Mouse (Mus musculus) heart, adult 2 months (tissue): ENCODE data around the gene Aldoc. TPM values are rescaled to one million over a fixed set of nuclear protein-coding genes. Genes with fewer than 3 reads are reported as not detected.
"Not testable (repeated sequence)": the region's sequence is repeated elsewhere in the genome, so short reads cannot be mapped to it uniquely, and the experiment has no call there.

Experiments used
- DNase-seq, 2 experiments: peaks; one replicate each; pipeline ENCODE4 v3.0.0; 2021
- H3K27ac ChIP-seq: fragments of 200-600 bp; 2 replicates; pipeline ENCODE4 v1.8.1; 2022
- H3K27me3 ChIP-seq: fragments of 200-500 bp; 2 replicates; pipeline ENCODE4 v1.6.1; 2012; ENCODE audit warnings: mild to moderate bottlenecking, low read length, inconsistent platforms, mixed read lengths; ENCODE audit not compliant: control insufficient read depth, insufficient read depth
- H3K36me3 ChIP-seq: fragments of 200-500 bp; 2 replicates; pipeline ENCODE4 v1.6.1; 2012; ENCODE audit warnings: low read length, inconsistent platforms; ENCODE audit not compliant: control insufficient read depth, insufficient read depth
- H3K4me1 ChIP-seq: fragments of 200-500 bp; 2 replicates; pipeline ENCODE4 v1.6.1; 2011; ENCODE audit warnings: low read length; ENCODE audit not compliant: control insufficient read depth, insufficient read depth
- H3K4me3 ChIP-seq: fragments of 200-600 bp; 2 replicates; pipeline ENCODE4 v1.8.1; 2022
- H3K79me2 ChIP-seq: fragments of 200-500 bp; replicated peaks from 2 replicates; pipeline ENCODE4 v1.6.1; 2012; ENCODE audit warnings: mild to moderate bottlenecking, inconsistent platforms, low read length, moderate library complexity, mixed read lengths; ENCODE audit not compliant: control insufficient read depth, insufficient read depth
- H3K9ac ChIP-seq: fragments of 200-500 bp; 2 replicates; pipeline ENCODE4 v1.6.1; 2012; ENCODE audit warnings: low read depth, mild to moderate bottlenecking, control low read depth, inconsistent platforms, low read length, mixed read lengths
- CTCF ChIP-seq: fragments of 200-600 bp; IDR thresholded peaks from 2 replicates; pipeline ENCODE4 v1.8.1; 2022; ENCODE audit warnings: antibody characterized with exemption, mild to moderate bottlenecking, moderate library complexity
- EP300 ChIP-seq: fragments of 200-500 bp; IDR thresholded peaks from 2 replicates; pipeline ENCODE4 v1.6.1; 2011; ENCODE audit warnings: low read depth, low read length, control low read depth; ENCODE audit not compliant: insufficient read depth
- POLR2A ChIP-seq: fragments of 200-500 bp; IDR thresholded peaks from 2 replicates; pipeline ENCODE4 v1.6.1; 2011; ENCODE audit warnings: mild to moderate bottlenecking, low read depth, low read length, control low read depth; ENCODE audit not compliant: insufficient read depth
- WGBS: fragments of 180-500 bp; shearing (Covaris S2); methylation state at CpG from one replicate; pipeline ENCODE4 v1.1.7; 2018; 5-methylcytosine and 5-hydroxymethylcytosine counted together
- intact Hi-C: fragments of 180-260 bp; cut with DNase I; formaldehyde crosslinking; loops from one replicate; pipeline ENCODE4 v1.15.1; 2025
- long read RNA-seq: library from polyadenylated mRNA; stranded (forward); transcript quantifications from one replicate; pipeline ENCODE4 v2.0.0, GENCODE M21; 2021
- polyA plus RNA-seq: library from polyadenylated mRNA; depleted of rRNA; stranded (reverse); fragments of >200 nt; gene quantifications from 2 replicates; pipeline ENCODE4 v1.2.3, GENCODE M21; 2012; rRNA removed
- total RNA-seq, 2 experiments: library from RNA; stranded (reverse); gene quantifications; 2 replicates each; pipeline ENCODE4 v1.2.3; 2021

Gene Aldoc
- total RNA-seq, result under 1 TPM; 0.73 to 0.80 TPM
- 0.45 and 0.56 TPM in 2 replicates for polyA plus RNA-seq
- long read RNA-seq, partial matches to known transcripts, result 0 of 1 reads
- long read RNA-seq, other reads (novel, unspliced or antisense), result 0 of 1 reads

GRCm38 (mm10) chr11:78322860-78323259 is at the start of gene Aldoc:
Gene Aldoc, plus strand, starts transcription at chr11:78322968.
- H3K4me3 ChIP-seq, result no peak within 1 kb of the TSS
- H3K9ac ChIP-seq, result no peak within 1 kb of the TSS
- intact Hi-C loops, result no loop called here
- 0 out of 2 replicates have a peak, but pooled peaks cover 3% of the 10 kb centered on the region for H3K4me1 ChIP-seq
- H3K79me2 ChIP-seq, result no peaks in the 10 kb centered on the region
- no peaks in the 10 kb centered on the region for H3K36me3 ChIP-seq
- H3K27me3 ChIP-seq, result no peaks in the 10 kb centered on the region
- DNase-seq, result peak; percentile 55 to 79
- no peak within 1 kb of the TSS for H3K27ac ChIP-seq
- 0 out of 2 replicates have a peak, but pooled peaks have one; percentile 25 for TF ChIP-seq EP300
- TF ChIP-seq POLR2A, result no peak
- TF ChIP-seq CTCF, result no peak
- WGBS, result 19% methylated on average over 15 of the region's 15 CpGs

GRCm38 (mm10) chr11:78275596-78275995 is 47.2 kb upstream of the Aldoc start:
- Histone ChIP-seq H3K4me1 (peaks cover 5% of the 10 kb centered on the region), H3K79me2 (no peaks in the 10 kb centered on the region), H3K36me3 (peaks cover 27% of the 10 kb centered on the region), H3K27me3 (no peaks in the 10 kb centered on the region), H3K4me3 (no peak overlapping the region), H3K27ac (no peak overlapping the region), H3K9ac (no peak overlapping the region)
- DNase-seq, result no peak
- intact Hi-C loops, result no loop called here
- TF ChIP-seq POLR2A (no peak), EP300 (no peak), CTCF (no peak)
- 97% methylated on average over 1 of the region's 1 CpGs for WGBS

- H3K4me1 ChIP-seq, H3K27me3 ChIP-seq, H3K79me2 ChIP-seq, H3K27ac ChIP-seq, H3K4me3 ChIP-seq, intact Hi-C loops, DNase-seq, H3K9ac ChIP-seq: not testable (repeated sequence)
- TF ChIP-seq CTCF, result peak; percentile 56
- peaks cover 30% of the 10 kb centered on the region for H3K36me3 ChIP-seq
- 99% methylated on average over 4 of the region's 4 CpGs for WGBS
These were observed 46.6 kb upstream of the Aldoc start for GRCm38 (mm10) chr11:78276169-78276568.

- no peak for DNase-seq
- Histone ChIP-seq H3K79me2 (no peaks in the 10 kb centered on the region), H3K36me3 (peaks cover 34% of the 10 kb centered on the region), H3K4me3 (no peak overlapping the region), H3K27me3 (no peaks in the 10 kb centered on the region), H3K27ac (no peak overlapping the region), H3K4me1 (peaks cover 5% of the 10 kb centered on the region), H3K9ac (no peak overlapping the region)
- no peak for TF ChIP-seq EP300
- TF ChIP-seq CTCF, result no peak
- no peak for TF ChIP-seq POLR2A
- intact Hi-C loops, result no loop called here
- 40% methylated on average over 7 of the region's 7 CpGs for WGBS
These were observed 43.9 kb upstream of the Aldoc start for GRCm38 (mm10) chr11:78278853-78279252.

- Histone ChIP-seq H3K4me3 (no peak overlapping the region), H3K4me1 (peaks cover 5% of the 10 kb centered on the region), H3K36me3 (peaks cover 39% of the 10 kb centered on the region), H3K27me3 (no peaks in the 10 kb centered on the region), H3K79me2 (no peaks in the 10 kb centered on the region), H3K9ac (no peak overlapping the region), H3K27ac (no peak overlapping the region)
- no peak for DNase-seq
- intact Hi-C loops, result no loop called here
- TF ChIP-seq CTCF (no peak), POLR2A (no peak), EP300 (no peak)
- 58% methylated on average over 4 of the region's 4 CpGs for WGBS
These were observed 43.2 kb upstream of the Aldoc start for GRCm38 (mm10) chr11:78279586-78279985.

GRCm38 (mm10) chr11:78289146-78289763 is 33.5 kb upstream of the Aldoc start:
- Histone ChIP-seq H3K27me3 (no peaks in the 10 kb centered on the region), H3K4me3 (no peak overlapping the region), H3K79me2 (no peaks in the 10 kb centered on the region), H3K27ac (no peak overlapping the region), H3K9ac (no peak overlapping the region), H3K4me1 (no peaks in the 10 kb centered on the region), H3K36me3 (peaks cover 12% of the 10 kb centered on the region)
- 80% methylated on average over 7 of the region's 7 CpGs for WGBS
- DNase-seq, result no peak
- TF ChIP-seq CTCF (no peak), EP300 (no peak), POLR2A (no peak)
- intact Hi-C loops, result loop anchor here (10.0 kb wide), 1 partner anchor 64 kb away; no protein-coding TSS in a partner anchor
